Mouse (Mus musculus): ENCODE measurements around the gene Mrps18c. TPM values are rescaled to one million over a fixed set of nuclear protein-coding genes. Genes with fewer than 3 reads are reported as not detected.

Mrps18c gene
- polyA plus RNA-seq, 1 experiment = 43.1 TPM

- Histone ChIP-seq H3K4me1 (ENCODE audit: control insufficient read depth, insufficient read depth, low read length) (peaks cover 2% of the 10 kb centered on the region; the same call in 1 of the 2 replicates), H3K4me3 (ENCODE audit: insufficient read depth, low read length) (no peak overlapping the region; the same call in 1 of the 2 replicates), H3K27ac (ENCODE audit: insufficient read depth, low read length) (no peak overlapping the region)
Measured at GRCm38 (mm10) chr5:100821375-100821774, 22.9 kb downstream of the Mrps18c start.

GRCm38 (mm10) chr5:100822826-100823225 is 24.4 kb downstream of the Mrps18c start:
- peaks cover 2% of the 10 kb centered on the region; the same call in 1 of the 2 replicates for H3K4me1 ChIP-seq (ENCODE audit: control insufficient read depth, insufficient read depth, low read length)
- no peak overlapping the region for H3K4me3 ChIP-seq (ENCODE audit: insufficient read depth, low read length)
- TF ChIP-seq POLR2A (IDR thresholded peaks at IDR 0.05; ENCODE audit: extremely low read depth, insufficient read depth, low read length) (no peak), CTCF (IDR thresholded peaks at IDR 0.05; ENCODE audit: extremely low read depth, insufficient read depth, low read length) (no peak)
- no peak overlapping the region for H3K27ac ChIP-seq (ENCODE audit: insufficient read depth, low read length)

More at GRCm38 (mm10) chr5:100821375-100821774, 22.9 kb downstream of the Mrps18c start:
- TF ChIP-seq POLR2A (IDR thresholded peaks at IDR 0.05; ENCODE audit: extremely low read depth, insufficient read depth, low read length) = no peak
- no peak for TF ChIP-seq CTCF (IDR thresholded peaks at IDR 0.05; ENCODE audit: extremely low read depth, insufficient read depth, low read length)

GRCm38 (mm10) chr5:100825975-100826374 is 27.5 kb downstream of the Mrps18c start:
- no peak overlapping the region for H3K4me3 ChIP-seq (ENCODE audit: insufficient read depth, low read length)
- no peak for TF ChIP-seq POLR2A (IDR thresholded peaks at IDR 0.05; ENCODE audit: extremely low read depth, insufficient read depth, low read length)
- peak; percentile 45 for TF ChIP-seq CTCF (IDR thresholded peaks at IDR 0.05; ENCODE audit: extremely low read depth, insufficient read depth, low read length)
- H3K4me1 ChIP-seq (ENCODE audit: control insufficient read depth, insufficient read depth, low read length) = no peaks in the 10 kb centered on the region
- no peak overlapping the region for H3K27ac ChIP-seq (ENCODE audit: insufficient read depth, low read length)

GRCm38 (mm10) chr5:100826531-100826930 is 28.1 kb downstream of the Mrps18c start:
- H3K4me1 ChIP-seq (ENCODE audit: control insufficient read depth, insufficient read depth, low read length) = no peaks in the 10 kb centered on the region
- no peak overlapping the region for H3K27ac ChIP-seq (ENCODE audit: insufficient read depth, low read length)
- H3K4me3 ChIP-seq (ENCODE audit: insufficient read depth, low read length) = no peak overlapping the region
- no peak for TF ChIP-seq CTCF (IDR thresholded peaks at IDR 0.05; ENCODE audit: extremely low read depth, insufficient read depth, low read length)
- no peak for TF ChIP-seq POLR2A (IDR thresholded peaks at IDR 0.05; ENCODE audit: extremely low read depth, insufficient read depth, low read length)

GRCm38 (mm10) chr5:100828701-100829100 is 30.3 kb downstream of the Mrps18c start:
- TF ChIP-seq CTCF (IDR thresholded peaks at IDR 0.05; ENCODE audit: extremely low read depth, insufficient read depth, low read length) (no peak), POLR2A (IDR thresholded peaks at IDR 0.05; ENCODE audit: extremely low read depth, insufficient read depth, low read length) (no peak)
- no peaks in the 10 kb centered on the region for H3K4me1 ChIP-seq (ENCODE audit: control insufficient read depth, insufficient read depth, low read length)
- no peak overlapping the region for H3K4me3 ChIP-seq (ENCODE audit: insufficient read depth, low read length)
- no peak overlapping the region for H3K27ac ChIP-seq (ENCODE audit: insufficient read depth, low read length)

GRCm38 (mm10) chr5:100832680-100833079 is 34.3 kb downstream of the Mrps18c start:
- Histone ChIP-seq H3K4me1 (ENCODE audit: control insufficient read depth, insufficient read depth, low read length) (no peaks in the 10 kb centered on the region), H3K4me3 (ENCODE audit: insufficient read depth, low read length) (no peak overlapping the region), H3K27ac (ENCODE audit: insufficient read depth, low read length) (no peak overlapping the region)
- TF ChIP-seq CTCF (IDR thresholded peaks at IDR 0.05; ENCODE audit: extremely low read depth, insufficient read depth, low read length) = no peak
- no peak for TF ChIP-seq POLR2A (IDR thresholded peaks at IDR 0.05; ENCODE audit: extremely low read depth, insufficient read depth, low read length)

- no peak overlapping the region for H3K4me3 ChIP-seq (ENCODE audit: insufficient read depth, low read length)
- TF ChIP-seq POLR2A (IDR thresholded peaks at IDR 0.05; ENCODE audit: extremely low read depth, insufficient read depth, low read length) = no peak
- TF ChIP-seq CTCF (IDR thresholded peaks at IDR 0.05; ENCODE audit: extremely low read depth, insufficient read depth, low read length) = no peak
Measured at GRCm38 (mm10) chr5:100833841-100834240, 35.4 kb downstream of the Mrps18c start.

GRCm38 (mm10) chr5:100835862-100836538 is 37.6 kb downstream of the Mrps18c start:
- Histone ChIP-seq H3K4me1 (ENCODE audit: control insufficient read depth, insufficient read depth, low read length) (no peaks in the 10 kb centered on the region), H3K4me3 (ENCODE audit: insufficient read depth, low read length) (no peak overlapping the region), H3K27ac (ENCODE audit: insufficient read depth, low read length) (no peak overlapping the region)
- TF ChIP-seq POLR2A (IDR thresholded peaks at IDR 0.05; ENCODE audit: extremely low read depth, insufficient read depth, low read length) (no peak), CTCF (IDR thresholded peaks at IDR 0.05; ENCODE audit: extremely low read depth, insufficient read depth, low read length) (no peak)

More at GRCm38 (mm10) chr5:100833841-100834240, 35.4 kb downstream of the Mrps18c start:
- Histone ChIP-seq H3K4me1 (ENCODE audit: control insufficient read depth, insufficient read depth, low read length) (no peaks in the 10 kb centered on the region), H3K27ac (ENCODE audit: insufficient read depth, low read length) (no peak overlapping the region)

GRCm38 (mm10) chr5:100837907-100838306 is 39.5 kb downstream of the Mrps18c start:
- Histone ChIP-seq H3K27ac (ENCODE audit: insufficient read depth, low read length) (no peak overlapping the region), H3K4me1 (ENCODE audit: control insufficient read depth, insufficient read depth, low read length) (no peaks in the 10 kb centered on the region)
- TF ChIP-seq CTCF (IDR thresholded peaks at IDR 0.05; ENCODE audit: extremely low read depth, insufficient read depth, low read length) (no peak), POLR2A (IDR thresholded peaks at IDR 0.05; ENCODE audit: extremely low read depth, insufficient read depth, low read length) (no peak)

GRCm38 (mm10) chr5:100844485-100844884 is 46.1 kb downstream of the Mrps18c start:
- no peak for TF ChIP-seq POLR2A (IDR thresholded peaks at IDR 0.05; ENCODE audit: extremely low read depth, insufficient read depth, low read length)
- no peak for TF ChIP-seq CTCF (IDR thresholded peaks at IDR 0.05; ENCODE audit: extremely low read depth, insufficient read depth, low read length)
- Histone ChIP-seq H3K4me3 (ENCODE audit: insufficient read depth, low read length) (no peak overlapping the region), H3K27ac (ENCODE audit: insufficient read depth, low read length) (no peak overlapping the region), H3K4me1 (ENCODE audit: control insufficient read depth, insufficient read depth, low read length) (no peaks in the 10 kb centered on the region)

More at GRCm38 (mm10) chr5:100837907-100838306, 39.5 kb downstream of the Mrps18c start:
- no peak overlapping the region for H3K4me3 ChIP-seq (ENCODE audit: insufficient read depth, low read length)

Measured in cortical plate, adult 2 months (tissue).